Mouse (Mus musculus) retina, embryonic 14.5 days (tissue): Measurements from ENCODE around the gene Fbxl15.

ENCODE experiments used
- DNase-seq: peaks from one replicate; pipeline ENCODE4 v3.0.0-alpha.2; 2015; ENCODE audit warnings: low spot score

The Fbxl15 gene

DNA sequence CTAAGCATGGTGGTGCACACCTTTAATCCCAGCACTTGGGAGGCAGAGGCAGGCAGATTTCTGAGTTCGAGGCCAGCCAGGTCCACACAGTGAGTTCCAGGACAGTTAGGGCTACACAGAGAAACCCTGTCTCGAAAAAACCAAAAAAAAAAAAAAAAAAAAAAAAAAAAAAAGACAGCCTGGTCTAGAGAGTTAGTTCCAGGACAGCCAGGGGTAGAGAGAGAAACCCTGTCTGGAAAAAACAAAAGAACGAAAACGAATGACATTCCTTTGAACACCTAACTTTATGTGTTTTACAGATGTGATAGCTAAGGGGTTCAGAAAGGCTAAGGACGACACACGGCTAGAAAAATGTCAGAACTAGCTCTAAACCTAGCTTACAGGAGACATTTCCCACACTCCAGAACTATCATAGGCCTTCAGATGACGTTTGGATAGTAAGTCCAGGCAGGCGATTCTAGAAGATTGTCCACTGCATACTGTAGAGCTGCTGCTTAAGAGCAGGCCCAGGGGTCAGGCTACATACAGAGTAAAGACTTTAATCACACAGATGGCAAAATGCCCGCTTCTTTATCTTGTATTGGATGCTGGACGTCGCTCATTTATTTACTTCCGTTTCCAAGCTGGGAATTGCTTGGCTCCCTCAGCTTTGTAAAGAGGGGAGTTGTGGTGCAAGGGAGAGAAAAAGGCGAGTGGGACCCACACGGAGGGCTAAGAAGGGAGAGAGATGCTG lies 20.1 kb downstream of the Fbxl15 start:
- no peak for DNase-seq

- peak; percentile 80 for DNase-seq
Observed at GRCm38 (mm10) chr19:46348761-46349458, 20.9 kb downstream of the Fbxl15 start.

DNA sequence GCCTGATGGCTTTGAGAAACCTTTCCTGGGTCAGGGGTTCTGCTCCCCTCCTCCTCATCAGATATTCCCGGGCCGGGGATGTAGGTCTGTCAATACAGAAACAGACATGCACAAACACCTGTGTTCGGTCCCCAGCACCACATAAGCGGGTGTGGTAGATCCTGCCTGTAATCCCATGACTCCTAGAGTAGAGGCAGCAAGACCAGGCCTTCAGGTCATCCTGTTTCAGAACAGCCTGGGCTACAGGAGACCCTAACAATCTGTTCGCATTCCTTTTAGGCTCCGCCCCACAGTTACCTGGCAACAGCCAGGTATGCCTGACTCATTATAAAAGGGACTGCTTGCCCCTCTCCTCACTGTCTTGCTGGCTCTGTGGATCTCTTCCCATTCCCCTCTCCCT lies 21.6 kb downstream of the Fbxl15 start:
- DNase-seq: no peak

GRCm38 (mm10) chr19:46350168-46350932 lies 22.4 kb downstream of the Fbxl15 start, which contains the start of gene 2310034G01Rik:
Gene 2310034G01Rik (minus strand): TSS chr19:46350302.
- no peak for DNase-seq

- peak; percentile 89 for DNase-seq
Observed at GRCm38 (mm10) chr19:46356701-46357138, 28.7 kb downstream of the Fbxl15 start.

GRCm38 (mm10) chr19:46357344-46358280 lies 29.6 kb downstream of the Fbxl15 start:
- no peak for DNase-seq

- no peak for DNase-seq
Observed at GRCm38 (mm10) chr19:46358381-46358780, 30.4 kb downstream of the Fbxl15 start.

GRCm38 (mm10) chr19:46362104-46362503 lies 34.1 kb downstream of the Fbxl15 start:
- no peak for DNase-seq

DNA sequence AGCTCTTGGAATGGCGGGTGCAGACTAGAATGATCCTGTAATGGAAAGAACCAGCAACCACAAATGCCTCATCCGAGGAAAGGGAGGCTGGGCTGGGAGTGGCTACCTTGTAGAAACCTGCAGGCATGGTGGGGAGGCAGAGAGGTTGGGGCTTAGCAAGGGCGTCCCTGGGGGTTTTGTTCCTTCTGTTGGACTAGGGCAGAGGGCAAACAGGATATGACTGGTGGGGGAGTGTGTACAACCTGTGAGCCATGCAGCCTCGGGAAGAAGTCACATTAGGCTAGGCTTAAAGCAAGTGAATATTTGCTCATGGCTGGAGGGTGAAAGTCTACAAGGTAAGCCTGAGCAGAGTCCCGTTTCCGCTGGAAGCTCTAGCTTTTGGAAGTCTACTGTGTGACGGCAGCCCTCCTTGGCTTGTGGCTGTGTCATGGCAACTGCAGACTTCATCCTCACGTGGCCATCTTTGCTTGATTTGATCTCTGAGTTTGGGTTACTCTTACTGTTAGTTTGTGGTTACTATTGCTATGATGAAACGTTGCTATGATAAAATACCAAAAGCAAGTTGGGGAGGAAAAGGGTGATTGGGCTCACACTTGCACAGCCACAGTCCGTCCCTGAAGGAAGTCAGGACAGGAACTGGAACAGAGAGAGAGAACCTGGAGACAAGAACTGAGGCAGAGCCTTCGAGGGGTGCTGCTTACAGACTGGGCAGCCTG lies 35.5 kb downstream of the Fbxl15 start:
- DNase-seq: no peak

- no peak for DNase-seq
Observed at GRCm38 (mm10) chr19:46367798-46368590, 40.0 kb downstream of the Fbxl15 start.

GRCm38 (mm10) chr19:46369204-46369603 lies 41.2 kb downstream of the Fbxl15 start:
- DNase-seq: peak; percentile 74

- no peak for DNase-seq
Observed at GRCm38 (mm10) chr19:46374477-46375088, 46.6 kb downstream of the Fbxl15 start.

DNA sequence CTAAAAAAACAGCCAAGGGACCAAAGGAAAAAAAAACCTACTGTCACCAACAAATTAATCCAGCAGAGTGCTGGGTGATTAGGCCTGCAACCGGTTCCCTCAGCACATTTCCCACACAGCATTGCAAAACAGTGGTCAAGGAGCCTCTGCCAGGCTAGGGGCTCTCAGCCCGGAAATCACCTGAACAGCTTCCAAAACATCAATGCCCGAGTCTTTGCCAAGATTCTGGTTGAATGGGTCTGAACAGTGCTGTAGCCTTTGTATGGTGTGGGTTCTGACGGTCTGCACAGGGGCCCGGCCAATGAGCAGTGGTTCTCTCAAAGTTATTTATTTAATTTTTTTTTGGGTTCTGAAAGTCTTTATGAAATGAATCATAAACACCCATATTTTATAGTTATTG lies 47.5 kb downstream of the Fbxl15 start:
- no peak for DNase-seq

DNA sequence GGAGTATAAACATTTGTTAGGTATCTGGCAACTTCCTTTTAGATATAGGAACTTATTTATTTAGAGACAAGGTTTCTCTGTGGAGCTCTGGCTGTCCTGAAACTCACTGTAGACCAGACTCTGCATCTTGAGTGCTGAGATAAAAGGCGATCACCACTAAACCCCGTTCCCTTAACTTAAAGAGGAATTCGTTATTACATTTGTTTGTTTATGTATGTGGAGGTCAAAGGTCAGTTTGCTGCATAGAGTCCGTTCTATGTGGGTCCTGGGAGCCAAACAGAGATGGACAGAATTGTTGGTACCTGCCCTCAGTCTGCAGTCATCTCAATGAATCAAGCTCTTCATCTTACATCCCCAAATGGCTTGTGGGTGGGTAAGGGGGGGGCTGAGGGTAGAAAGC lies 47.9 kb downstream of the Fbxl15 start:
- DNase-seq: no peak
